In genomic region chr14:20128162-20128561, GRCm38 (mm10) we compare ENCODE assay signal across 26 mouse cellular contexts. TPM values are rescaled to one million over a fixed set of nuclear protein-coding genes. Genes with fewer than 3 reads are reported as not detected.
DNase-seq lines count a peak whose midpoint lies in the region; ATAC-seq and TF ChIP-seq lines count a peak whose summit lies in the region.
"Had no signal": no experiment of that assay in that cellular context is flagged by ENCODE, and none has a peak within 500 bp of the region (broad histone marks: within the 10 kb centered on the region; RNA-seq: fewer than 3 reads in every experiment).

No protein-coding gene starts in this region.

- no peaks in the 10 kb centered on the region for H3K9me3 ChIP-seq in intestine, embryonic 15.5 days
- H3K9me3 ChIP-seq: forebrain, embryonic 13.5 days; hindbrain, embryonic 12.5 days; hindbrain, embryonic 15.5 days had no signal

- no peaks in the 10 kb centered on the region for H3K36me3 ChIP-seq in testis, adult 2 months (ENCODE audit: control insufficient read depth, insufficient read depth, low read length)
- no peaks in the 10 kb centered on the region for H3K36me3 ChIP-seq in intestine, embryonic 15.5 days
- no peaks in the 10 kb centered on the region for H3K36me3 ChIP-seq in small intestine, adult 2 months (ENCODE audit: control insufficient read depth, insufficient read depth, low read length)
- H3K36me3 ChIP-seq: embryonic facial prominence, embryonic 10.5 days; embryonic facial prominence, embryonic 13.5 days; hindbrain, embryonic 12.5 days; hindbrain, embryonic 15.5 days had no signal

- peak overlapping the region; percentile 17; the same call in 1 of the 2 replicates for H3K4me2 ChIP-seq in intestine, embryonic 15.5 days (replicated peaks)
- H3K4me2 ChIP-seq: embryonic facial prominence, embryonic 13.5 days; forebrain, embryonic 13.5 days; heart, embryonic 11.5 days; hindbrain, embryonic 12.5 days; hindbrain, embryonic 15.5 days had no signal

- TF ChIP-seq POLR2A in testis, adult 2 months (IDR thresholded peaks at IDR 0.05; ENCODE audit: control insufficient read depth, low read depth, low read length): no peak
- TF ChIP-seq POLR2A in small intestine, adult 2 months (IDR thresholded peaks at IDR 0.05; ENCODE audit: low read depth, low read length): no peak

- no peaks in the 10 kb centered on the region for H3K27me3 ChIP-seq in testis, adult 2 months (ENCODE audit: control insufficient read depth, insufficient read depth, low read length)
- H3K27me3 ChIP-seq in intestine, embryonic 15.5 days (replicated peaks): no peaks in the 10 kb centered on the region
- no peaks in the 10 kb centered on the region for H3K27me3 ChIP-seq in small intestine, adult 2 months (ENCODE audit: control insufficient read depth, insufficient read depth, low read length)
- H3K27me3 ChIP-seq: CH12.LX; embryonic facial prominence, embryonic 13.5 days; forebrain, embryonic 13.5 days; hindbrain, embryonic 12.5 days; hindbrain, embryonic 15.5 days had no signal

- H3K4me3 ChIP-seq in testis, adult 2 months (ENCODE audit: control insufficient read depth, low read depth, low read length): peak overlapping the region; percentile 44
- no peak overlapping the region for H3K4me3 ChIP-seq in intestine, embryonic 15.5 days (replicated peaks)
- no peak overlapping the region for H3K4me3 ChIP-seq in small intestine, adult 2 months (ENCODE audit: low read depth, low read length)
- H3K4me3 ChIP-seq: embryonic facial prominence, embryonic 10.5 days; embryonic facial prominence, embryonic 13.5 days; erythroblast, embryonic 14.5 days; forebrain, embryonic 13.5 days; gastrocnemius, adult 2 months; hindbrain, embryonic 12.5 days; hindbrain, embryonic 15.5 days had no signal

- no peak overlapping the region for H3K9ac ChIP-seq in intestine, embryonic 15.5 days
- H3K9ac ChIP-seq: embryonic facial prominence, embryonic 13.5 days; forebrain, embryonic 13.5 days; forebrain, postnatal 0 days; hindbrain, embryonic 12.5 days; hindbrain, embryonic 15.5 days had no signal

- no peak for DNase-seq in testis, postnatal 10 days (ENCODE audit: low spot score)
- DNase-seq in cerebellum, adult 9-11 months: no peak
- no peak for DNase-seq in cerebellum, postnatal 36 days
- DNase-seq: adrenal gland, adult 8-10 months; adrenal gland, postnatal 25 days; B cell, adult 2 months; cerebellum, adult 18-20 months; cerebellum, adult 9-10 months; cerebellum, postnatal 25 days; embryo, embryonic 11 days; forebrain, postnatal 0 days; gastrocnemius, adult 2 months; gastrocnemius, postnatal 14 days; kidney, adult 18-20 months had no signal

- ATAC-seq in intestine, embryonic 15.5 days: peak; percentile 87
- ATAC-seq: activated CD4-positive, CD25-positive, alpha-beta regulatory T cell, adult 4 months; forebrain, embryonic 13.5 days; forebrain, postnatal 0 days had no signal

- H3K27ac ChIP-seq in testis, adult 2 months (ENCODE audit: control insufficient read depth, insufficient read depth, low read depth, low read length): no peak overlapping the region
- peak overlapping the region; percentile 57; the same call in 1 of the 2 replicates for H3K27ac ChIP-seq in intestine, embryonic 15.5 days
- peak overlapping the region; percentile 20 for H3K27ac ChIP-seq in small intestine, adult 2 months (ENCODE audit: insufficient read depth, low read depth, low read length)
- H3K27ac ChIP-seq: embryonic facial prominence, embryonic 10.5 days; embryonic facial prominence, embryonic 13.5 days; forebrain, embryonic 13.5 days; gastrocnemius, adult 2 months; hindbrain, embryonic 12.5 days; hindbrain, embryonic 15.5 days had no signal

- H3K4me1 ChIP-seq in testis, adult 2 months (ENCODE audit: control insufficient read depth, insufficient read depth, low read length): peaks cover 13% of the 10 kb centered on the region
- peaks cover 3% of the 10 kb centered on the region; the same call in 1 of the 2 replicates for H3K4me1 ChIP-seq in intestine, embryonic 15.5 days (replicated peaks)
- peaks cover 12% of the 10 kb centered on the region for H3K4me1 ChIP-seq in small intestine, adult 2 months (ENCODE audit: control insufficient read depth, insufficient read depth, insufficient read length, low read length)
- H3K4me1 ChIP-seq: embryonic facial prominence, embryonic 10.5 days; embryonic facial prominence, embryonic 13.5 days; forebrain, embryonic 13.5 days; hindbrain, embryonic 12.5 days; hindbrain, embryonic 15.5 days had no signal

- 52% methylated on average over 6 of the region's 6 CpGs for WGBS in intestine, embryonic 15.5 days
- 26% methylated on average over 6 of the region's 6 CpGs for WGBS in small intestine, adult 2 months

- TF ChIP-seq CTCF in testis, adult 2 months (IDR thresholded peaks at IDR 0.05; ENCODE audit: control insufficient read depth, insufficient read depth, insufficient replicate concordance, low read depth, low read length): no peak
- TF ChIP-seq CTCF in small intestine, adult 2 months (IDR thresholded peaks at IDR 0.05; ENCODE audit: extremely low read depth, insufficient read length, insufficient replicate concordance, low read depth, low read length): no peak

RNA-seq across cellular contexts. Expression of gene Saysd1, which starts 10.2 kb away (rescaled TPM):
- polyA plus RNA-seq in testis, adult 2 months (2012; rRNA removed): 220 and 227 TPM in 2 replicates
- 15.8 and 16.8 TPM in 2 replicates for polyA plus RNA-seq in intestine, embryonic 15.5 days (2015; fragmentation: Nextera tagmentation; extraction: Ambion mirVana)
- polyA plus RNA-seq in small intestine, adult 2 months (2012; rRNA removed): 5.7 and 8.3 TPM in 2 replicates

RNA-seq across cellular contexts. Expression of gene Kcnk5, which starts 53.4 kb away (rescaled TPM):
- 11.6 and 11.8 TPM in 2 replicates for polyA plus RNA-seq in testis, adult 2 months (2012; rRNA removed)
- polyA plus RNA-seq in intestine, embryonic 15.5 days (2015; fragmentation: Nextera tagmentation; extraction: Ambion mirVana): 9.5 TPM in 2 replicates
- 13.9 and 48.0 TPM in 2 replicates for polyA plus RNA-seq in small intestine, adult 2 months (2012; rRNA removed)

Comparison
In these comparisons a context has a peak if more than half of its experiments do, and no peak if none do; other contexts are left out.
1. RNA of gene Saysd1, which starts 10.2 kb away (polyA plus RNA-seq): 220 to 227 TPM in testis, adult 2 months; 15.8 to 16.8 TPM in intestine, embryonic 15.5 days and 5.7 to 8.3 TPM in small intestine, adult 2 months; every median in the first group is over 10 times any median in the second.